Mouse (Mus musculus): ENCODE data around the gene Klhl29. TPM values are rescaled to one million over a fixed set of nuclear protein-coding genes. Genes with fewer than 3 reads are reported as not detected.

Klhl29 gene
- total RNA-seq, 1 experiment, result 0.22 TPM

GRCm38 (mm10) chr12:5226676-5227654, 148.5 kb downstream of the Klhl29 start:
- no peaks in the 10 kb centered on the region for H3K36me3 ChIP-seq (ENCODE audit: control insufficient read depth, insufficient read depth, low read length, poor library complexity, severe bottlenecking)
- H3K27ac ChIP-seq (ENCODE audit: insufficient read depth, low read depth, low read length, poor library complexity, severe bottlenecking), result no peak overlapping the region
- H3K4me1 ChIP-seq (ENCODE audit: control insufficient read depth in 2 of 2, insufficient read depth in 2 of 2, low read length in 2 of 2, poor library complexity in 1 of 2), result 0 out of 4 replicates have a peak, but pooled peaks cover 0 to 2% of the 10 kb centered on the region in 2 experiments
- DNase-seq (ENCODE audit: low read depth, low spot score), result no peak
- H3K4me3 ChIP-seq (ENCODE audit: insufficient read depth in 1 of 2, low read depth in 1 of 2, low read length in 2 of 2, poor library complexity in 1 of 2, severe bottlenecking in 1 of 2), result no peak overlapping the region
- no peaks in the 10 kb centered on the region for H3K9me3 ChIP-seq (ENCODE audit: control insufficient read depth, insufficient read depth, low read depth, low read length)
- no peak for TF ChIP-seq MAFK (IDR thresholded peaks at IDR 0.05; ENCODE audit: insufficient read depth, low read depth, low read length)
- no peak for TF ChIP-seq CHD2 (IDR thresholded peaks at IDR 0.05; ENCODE audit: low read depth, low read length)
- no peak for TF ChIP-seq HCFC1 (IDR thresholded peaks at IDR 0.05; ENCODE audit: borderline replicate concordance, insufficient read depth, low read length)
- TF ChIP-seq ZC3H11A (IDR thresholded peaks at IDR 0.05; ENCODE audit: borderline replicate concordance, low read depth, low read length), result no peak
- TF ChIP-seq ZNF384 (IDR thresholded peaks at IDR 0.05; ENCODE audit: low read depth, low read length), result no peak
- no peak overlapping the region for H3K9ac ChIP-seq (ENCODE audit: insufficient read depth, low read depth, low read length, poor library complexity, severe bottlenecking)
- in situ Hi-C loops (cut with MboI; ENCODE audit: low sequenced_read_pairs in 2 of 2, unreplicated experiment in 2 of 2), result no loop called here

GRCm38 (mm10) chr12:5223595-5223994, 151.9 kb downstream of the Klhl29 start:
- Histone ChIP-seq H3K36me3 (ENCODE audit: control insufficient read depth, insufficient read depth, low read length, poor library complexity, severe bottlenecking) (no peaks in the 10 kb centered on the region), H3K4me3 (ENCODE audit: insufficient read depth in 1 of 2, low read depth in 1 of 2, low read length in 2 of 2, poor library complexity in 1 of 2, severe bottlenecking in 1 of 2) (no peak overlapping the region), H3K27ac (ENCODE audit: insufficient read depth, low read depth, low read length, poor library complexity, severe bottlenecking) (no peak overlapping the region), H3K9ac (ENCODE audit: insufficient read depth, low read depth, low read length, poor library complexity, severe bottlenecking) (no peak overlapping the region), H3K9me3 (ENCODE audit: control insufficient read depth, insufficient read depth, low read depth, low read length) (no peaks in the 10 kb centered on the region), H3K4me1 (ENCODE audit: control insufficient read depth in 2 of 2, insufficient read depth in 2 of 2, low read length in 2 of 2, poor library complexity in 1 of 2) (0 out of 4 replicates have a peak, but pooled peaks cover 0 to 2% of the 10 kb centered on the region in 2 experiments)
- in situ Hi-C loops (cut with MboI; ENCODE audit: low sequenced_read_pairs in 2 of 2, unreplicated experiment in 2 of 2), result no loop called here
- no peak for TF ChIP-seq ZC3H11A (IDR thresholded peaks at IDR 0.05; ENCODE audit: borderline replicate concordance, low read depth, low read length)
- TF ChIP-seq ZNF384 (IDR thresholded peaks at IDR 0.05; ENCODE audit: low read depth, low read length), result no peak
- TF ChIP-seq CHD2 (IDR thresholded peaks at IDR 0.05; ENCODE audit: low read depth, low read length), result no peak
- TF ChIP-seq HCFC1 (IDR thresholded peaks at IDR 0.05; ENCODE audit: borderline replicate concordance, insufficient read depth, low read length), result no peak
- DNase-seq (ENCODE audit: low read depth, low spot score), result no peak

- TF ChIP-seq ZNF384 (IDR thresholded peaks at IDR 0.05; ENCODE audit: low read depth, low read length) (no peak), HCFC1 (IDR thresholded peaks at IDR 0.05; ENCODE audit: borderline replicate concordance, insufficient read depth, low read length) (no peak), ZC3H11A (IDR thresholded peaks at IDR 0.05; ENCODE audit: borderline replicate concordance, low read depth, low read length) (no peak), MAFK (IDR thresholded peaks at IDR 0.05; ENCODE audit: insufficient read depth, low read depth, low read length) (no peak)
- DNase-seq (ENCODE audit: low read depth, low spot score), result no peak
- no peaks in the 10 kb centered on the region for H3K36me3 ChIP-seq (ENCODE audit: control insufficient read depth, insufficient read depth, low read length, poor library complexity, severe bottlenecking)
- H3K4me3 ChIP-seq (ENCODE audit: insufficient read depth in 1 of 2, low read depth in 1 of 2, low read length in 2 of 2, poor library complexity in 1 of 2, severe bottlenecking in 1 of 2), result no peak overlapping the region
- H3K9ac ChIP-seq (ENCODE audit: insufficient read depth, low read depth, low read length, poor library complexity, severe bottlenecking), result no peak overlapping the region
- H3K4me1 ChIP-seq (ENCODE audit: control insufficient read depth in 2 of 2, insufficient read depth in 2 of 2, low read length in 2 of 2, poor library complexity in 1 of 2), result peaks cover 2 to 3% of the 10 kb centered on the region in 2 experiments; a peak in 1 of 4 replicates
- no peaks in the 10 kb centered on the region for H3K9me3 ChIP-seq (ENCODE audit: control insufficient read depth, insufficient read depth, low read depth, low read length)
- in situ Hi-C loops (cut with MboI; ENCODE audit: low sequenced_read_pairs in 2 of 2, unreplicated experiment in 2 of 2), result no loop called here
- no peak overlapping the region for H3K27ac ChIP-seq (ENCODE audit: insufficient read depth, low read depth, low read length, poor library complexity, severe bottlenecking)
Measured at GRCm38 (mm10) chr12:5222439-5223202, 152.9 kb downstream of the Klhl29 start.

GRCm38 (mm10) chr12:5219913-5220575, 155.4 kb downstream of the Klhl29 start:
- Histone ChIP-seq H3K9me3 (ENCODE audit: control insufficient read depth, insufficient read depth, low read depth, low read length) (no peaks in the 10 kb centered on the region), H3K36me3 (ENCODE audit: control insufficient read depth, insufficient read depth, low read length, poor library complexity, severe bottlenecking) (no peaks in the 10 kb centered on the region), H3K4me1 (ENCODE audit: control insufficient read depth in 2 of 2, insufficient read depth in 2 of 2, low read length in 2 of 2, poor library complexity in 1 of 2) (peaks cover 3% of the 10 kb centered on the region in 2 experiments; a peak in 2 of 4 replicates), H3K4me3 (ENCODE audit: insufficient read depth in 1 of 2, low read depth in 1 of 2, low read length in 2 of 2, poor library complexity in 1 of 2, severe bottlenecking in 1 of 2) (no peak overlapping the region), H3K27ac (ENCODE audit: insufficient read depth, low read depth, low read length, poor library complexity, severe bottlenecking) (no peak overlapping the region), H3K9ac (ENCODE audit: insufficient read depth, low read depth, low read length, poor library complexity, severe bottlenecking) (no peak overlapping the region)
- TF ChIP-seq ZNF384 (IDR thresholded peaks at IDR 0.05; ENCODE audit: low read depth, low read length), result no peak
- no peak for DNase-seq (ENCODE audit: low read depth, low spot score)
- in situ Hi-C loops (cut with MboI; ENCODE audit: low sequenced_read_pairs in 2 of 2, unreplicated experiment in 2 of 2), result no loop called here

All from ES-E14 (cell line).